Mouse (Mus musculus) yolk sac, embryonic 10.5 days (tissue): ENCODE data around the gene Prr12.

ENCODE experiments used
- DNase-seq: peaks from one replicate; pipeline ENCODE4 v3.0.0-alpha.2; 2017; ENCODE audit warnings: low spot score

Prr12 gene

GRCm38 (mm10) chr7:45050945-45051600 lies 1.6 kb downstream of the Prr12 start:
- DNase-seq: peak; percentile 83

- DNase-seq: no peak
Observed at GRCm38 (mm10) chr7:45048923-45049657, 3.6 kb downstream of the Prr12 start.

DNA sequence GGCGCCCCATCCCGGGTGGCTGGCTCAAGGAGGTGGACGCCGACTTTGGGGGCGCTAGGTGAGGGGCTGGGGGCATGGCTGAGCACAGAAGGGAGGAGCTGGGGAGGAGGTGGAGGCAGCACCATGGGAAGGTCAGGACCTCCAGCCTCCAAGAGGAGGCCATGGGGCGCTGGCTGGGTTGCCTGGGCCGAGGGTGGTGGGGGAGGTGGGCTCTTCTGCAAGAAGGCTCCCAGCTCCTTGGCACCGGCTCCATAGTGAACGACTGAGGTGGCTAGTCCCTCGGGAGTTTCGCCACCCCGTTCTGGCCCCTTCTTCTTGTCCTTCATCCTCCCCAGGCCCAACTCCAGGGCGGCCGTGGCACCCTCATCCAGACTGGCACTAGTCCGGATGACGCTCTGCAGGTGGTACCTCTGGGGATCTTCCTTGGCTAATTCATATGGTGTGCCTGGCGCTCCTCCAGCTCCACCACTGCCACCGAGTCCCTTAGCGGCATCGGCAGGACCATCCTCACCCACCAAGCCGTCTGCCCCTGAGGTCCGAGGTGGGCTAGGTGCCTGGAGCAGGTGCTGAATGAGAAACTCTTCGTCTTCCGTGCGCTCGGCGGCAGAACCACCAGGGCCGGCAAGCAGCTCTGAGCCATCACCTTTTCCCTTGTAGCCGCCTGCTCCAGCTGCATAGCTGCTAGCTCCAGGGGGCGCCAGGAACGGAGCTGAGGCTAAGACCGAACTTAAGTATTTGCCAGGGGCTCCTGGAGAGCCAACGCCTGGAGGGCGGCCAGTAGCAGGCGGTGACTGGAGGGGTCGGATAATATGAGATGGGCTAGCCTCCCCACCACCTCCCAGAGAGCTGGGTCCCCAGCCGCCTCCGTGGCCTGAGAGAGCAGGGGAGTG lies 4.4 kb downstream of the Prr12 start:
- no peak for DNase-seq

- no peak for DNase-seq
Observed at GRCm38 (mm10) chr7:45047491-45047890, 5.2 kb downstream of the Prr12 start.

GRCm38 (mm10) chr7:45046853-45047350 lies 5.8 kb downstream of the Prr12 start:
- no peak for DNase-seq

DNA sequence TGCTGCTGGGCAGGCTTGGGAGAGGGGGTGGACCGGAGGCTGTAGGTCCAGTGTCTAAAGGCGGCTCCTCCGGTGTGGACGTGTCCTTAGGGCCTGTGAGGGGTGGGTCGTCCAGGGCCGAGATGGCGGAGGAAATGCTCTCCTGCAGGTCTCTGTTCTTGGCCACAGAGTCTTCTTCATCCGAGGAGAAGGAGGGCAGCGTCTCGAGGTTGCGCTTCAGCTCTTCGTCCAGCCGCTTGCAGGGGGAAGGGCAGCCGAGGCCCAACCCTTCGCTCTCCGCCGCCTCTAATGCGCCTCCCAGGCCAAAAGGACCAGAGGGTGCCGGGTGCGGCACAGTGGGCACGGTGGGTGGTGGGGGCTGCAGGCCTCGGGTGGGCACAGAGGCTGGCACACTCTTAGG lies 6.9 kb downstream of the Prr12 start:
- no peak for DNase-seq

DNA sequence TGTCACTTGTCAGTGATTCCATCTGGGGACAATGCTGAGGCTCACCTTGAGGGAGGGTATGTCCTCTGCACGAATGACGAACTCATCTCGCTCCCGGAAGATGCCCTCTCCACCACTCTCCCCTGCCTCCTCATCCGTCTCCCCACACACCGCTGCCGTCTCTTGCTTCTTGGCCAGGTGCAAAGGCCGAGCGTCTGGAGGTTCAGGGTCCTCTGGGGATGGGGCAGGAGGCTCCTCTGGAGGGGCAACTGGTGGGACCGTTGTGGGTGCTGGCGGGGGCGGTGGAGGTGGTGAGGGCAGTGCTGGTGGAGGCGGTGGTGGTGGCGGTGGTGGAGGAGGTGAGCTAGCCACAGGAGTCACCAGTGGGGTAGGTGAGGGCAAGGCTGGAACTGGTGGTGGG lies 9.4 kb downstream of the Prr12 start:
- no peak for DNase-seq

- no peak for DNase-seq
Observed at GRCm38 (mm10) chr7:45040851-45041250, 11.8 kb downstream of the Prr12 start.

GRCm38 (mm10) chr7:45038411-45038810 lies 14.3 kb downstream of the Prr12 start:
- DNase-seq: no peak

- no peak for DNase-seq
Observed at GRCm38 (mm10) chr7:45037720-45038361, 14.8 kb downstream of the Prr12 start.

DNA sequence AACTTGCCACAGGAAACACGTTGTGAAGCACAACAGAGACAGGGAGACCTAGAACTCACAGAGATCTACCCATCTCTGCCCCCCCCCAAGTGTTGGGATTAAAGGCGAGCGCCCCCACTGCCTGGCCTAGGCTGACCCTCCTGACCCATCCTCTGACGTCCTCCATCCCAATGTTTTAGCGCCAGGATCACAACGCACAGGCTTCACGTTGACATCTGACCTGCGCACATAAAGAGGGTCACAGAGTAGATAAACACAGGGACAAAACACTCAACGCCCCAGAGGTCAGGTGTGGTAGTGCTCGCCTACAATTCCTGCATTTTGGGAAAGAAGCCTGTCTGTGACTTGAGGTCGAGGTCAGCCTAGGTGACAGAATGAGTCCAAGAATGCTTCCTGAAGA lies 16.0 kb downstream of the Prr12 start:
- no peak for DNase-seq

- no peak for DNase-seq
Observed at GRCm38 (mm10) chr7:45035631-45036030, 17.1 kb downstream of the Prr12 start.

GRCm38 (mm10) chr7:45033722-45034359 lies 18.8 kb downstream of the Prr12 start:
- DNase-seq: no peak

DNA sequence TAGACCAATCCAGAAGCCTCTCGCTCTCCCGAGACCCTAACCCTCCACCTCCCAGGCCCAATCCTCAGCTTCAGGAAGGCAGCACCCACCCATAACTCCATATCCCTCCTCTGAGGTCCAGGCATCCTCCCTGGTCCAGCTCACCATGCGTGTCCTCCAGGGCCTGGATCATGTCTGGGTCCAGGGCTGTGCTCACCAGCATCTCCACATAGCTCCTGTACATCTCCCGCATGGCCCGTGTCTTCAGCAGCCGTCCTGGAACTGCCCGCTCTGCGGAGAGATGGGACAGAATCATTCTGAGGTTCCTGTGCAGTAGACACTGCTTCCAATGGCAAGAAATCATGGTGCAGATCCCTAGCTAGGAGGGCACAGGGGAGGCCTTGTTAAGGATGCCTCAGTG lies 21.8 kb downstream of the Prr12 start:
- no peak for DNase-seq

DNA sequence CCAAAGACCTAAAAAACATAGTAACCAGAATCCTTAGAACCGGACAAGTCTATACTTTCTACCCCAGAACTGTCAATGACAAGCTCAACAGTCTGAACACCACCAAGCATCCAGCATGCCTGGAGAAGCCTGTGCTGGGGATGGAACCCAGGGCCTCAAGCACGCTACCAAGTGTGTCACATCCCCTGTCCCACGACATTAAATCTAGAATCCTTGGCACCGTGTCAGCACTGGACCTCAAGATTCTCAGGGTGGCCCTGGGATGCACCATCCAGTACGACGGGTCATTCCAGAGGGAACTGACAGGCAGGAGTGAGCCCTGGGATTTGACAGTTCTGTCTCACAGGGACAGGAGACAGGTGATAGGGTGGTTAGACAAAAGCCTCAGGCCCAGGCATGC lies 22.7 kb downstream of the Prr12 start:
- no peak for DNase-seq

GRCm38 (mm10) chr7:45028351-45028750 lies 24.3 kb downstream of the Prr12 start:
- DNase-seq: no peak

- DNase-seq: no peak
Observed at GRCm38 (mm10) chr7:45027761-45028160, 24.9 kb downstream of the Prr12 start.

GRCm38 (mm10) chr7:45026256-45026655 lies 26.4 kb downstream of the Prr12 start:
- DNase-seq: no peak

- no peak for DNase-seq
Observed at GRCm38 (mm10) chr7:45025601-45026220, 27.0 kb downstream of the Prr12 start.

DNA sequence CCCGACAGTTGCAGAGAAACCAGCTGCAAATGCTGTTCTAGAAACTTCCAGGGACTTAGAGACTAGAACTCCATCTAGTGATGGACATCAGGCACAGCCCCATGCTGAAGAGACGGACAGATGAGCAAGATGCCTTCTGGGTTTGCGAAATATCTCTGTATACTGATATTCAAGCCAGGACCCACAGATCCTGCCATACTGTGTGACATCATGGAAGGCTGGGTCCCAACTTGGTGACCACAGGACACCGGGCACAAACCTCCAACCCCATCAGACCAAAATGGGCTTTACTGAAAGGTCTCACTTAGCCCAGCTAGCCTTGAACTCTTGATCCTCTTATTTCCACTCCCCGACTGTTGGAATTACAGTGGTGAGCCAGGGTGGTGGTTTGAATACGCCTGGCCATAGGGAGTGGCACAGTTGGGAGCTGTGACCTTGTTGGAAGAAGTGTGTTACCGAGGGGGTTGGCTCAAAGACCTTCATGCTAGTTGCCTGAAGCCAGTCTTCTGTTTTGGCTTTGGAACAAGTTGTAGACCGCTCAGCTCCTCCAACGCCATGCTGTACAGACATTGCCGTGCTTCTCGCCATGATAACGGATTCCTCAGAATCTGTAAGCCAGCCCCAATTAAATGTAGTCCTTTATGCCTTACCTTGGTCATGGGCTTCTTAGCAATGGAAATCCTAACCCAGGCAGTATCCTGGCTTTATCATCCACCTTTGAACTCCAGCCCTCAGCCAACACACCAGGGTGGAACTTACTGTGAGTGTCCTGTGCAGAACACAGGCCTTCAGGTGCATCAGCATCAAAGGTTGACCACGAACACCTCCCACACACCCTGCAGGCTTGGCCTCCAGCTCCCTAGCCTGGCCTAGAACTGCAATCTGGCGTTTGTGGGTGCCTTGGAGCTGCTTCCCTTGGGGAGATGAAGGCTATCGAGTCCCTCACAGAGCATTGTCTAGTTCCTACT lies 28.1 kb downstream of the Prr12 start:
- DNase-seq: no peak
